Mouse (Mus musculus): ENCODE results near the gene Mxd1. TPM values are rescaled to one million over a fixed set of nuclear protein-coding genes. Genes with fewer than 3 reads are reported as not detected.

Mxd1 gene
- polyA plus RNA-seq, 2 experiments, result 18.7 to 30.3 TPM

DNA sequence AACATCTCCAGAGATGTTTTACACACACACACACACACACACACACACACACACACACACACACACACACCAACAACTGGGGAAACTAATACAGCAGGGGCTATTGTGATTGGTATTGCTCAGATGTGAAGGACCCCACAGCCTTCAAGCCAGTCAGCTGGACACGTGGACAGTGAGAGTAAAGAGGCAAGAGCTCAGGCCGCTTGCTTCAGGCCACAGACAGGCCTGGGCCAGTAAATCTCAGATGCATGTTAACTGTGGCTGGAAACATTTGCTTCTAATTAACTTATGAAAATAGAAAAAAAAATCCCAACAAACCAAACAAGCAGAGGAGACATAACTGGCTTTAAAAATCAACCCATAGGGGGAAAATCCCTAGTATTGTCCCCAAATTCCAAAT is 31.1 kb downstream of the Mxd1 start:
- H3K27ac ChIP-seq, result peak overlapping the region; percentile 95
- DNase-seq (ENCODE audit: low read depth in 3 of 3, low spot score in 3 of 3), result no peak
- H3K27me3 ChIP-seq (ENCODE audit: control insufficient read depth, insufficient read depth, low read length), result no peaks in the 10 kb centered on the region
- TF ChIP-seq EP300 (IDR thresholded peaks at IDR 0.05; ENCODE audit: low read depth) (no peak), CTCF (IDR thresholded peaks at IDR 0.05; ENCODE audit: low read depth) (no peak)
- peak overlapping the region; percentile 65; the same call in 1 of the 2 replicates for H3K4me2 ChIP-seq (ENCODE audit: low read depth)
- H3K36me3 ChIP-seq (replicated peaks; ENCODE audit: control insufficient read depth, insufficient read depth, low read depth), result no peaks in the 10 kb centered on the region
- no peak for ATAC-seq (ENCODE audit: insufficient read depth)
- H3K4me1 ChIP-seq (replicated peaks; ENCODE audit: control insufficient read depth in 2 of 2, insufficient read depth in 2 of 2, low read length in 1 of 2), result peaks cover 55 to 66% of the 10 kb centered on the region in 2 experiments
- peak overlapping the region; percentile 21 for H3K9ac ChIP-seq (replicated peaks)
- H3K4me3 ChIP-seq (ENCODE audit: insufficient read depth in 1 of 2, low read depth in 2 of 2, low read length in 2 of 2), result no peak overlapping the region
- no peaks in the 10 kb centered on the region for H3K9me3 ChIP-seq (ENCODE audit: control insufficient read depth, low read length)
- WGBS (ENCODE audit: insufficient replicate concordance), result 84% methylated on average over 2 of the region's 2 CpGs

DNA sequence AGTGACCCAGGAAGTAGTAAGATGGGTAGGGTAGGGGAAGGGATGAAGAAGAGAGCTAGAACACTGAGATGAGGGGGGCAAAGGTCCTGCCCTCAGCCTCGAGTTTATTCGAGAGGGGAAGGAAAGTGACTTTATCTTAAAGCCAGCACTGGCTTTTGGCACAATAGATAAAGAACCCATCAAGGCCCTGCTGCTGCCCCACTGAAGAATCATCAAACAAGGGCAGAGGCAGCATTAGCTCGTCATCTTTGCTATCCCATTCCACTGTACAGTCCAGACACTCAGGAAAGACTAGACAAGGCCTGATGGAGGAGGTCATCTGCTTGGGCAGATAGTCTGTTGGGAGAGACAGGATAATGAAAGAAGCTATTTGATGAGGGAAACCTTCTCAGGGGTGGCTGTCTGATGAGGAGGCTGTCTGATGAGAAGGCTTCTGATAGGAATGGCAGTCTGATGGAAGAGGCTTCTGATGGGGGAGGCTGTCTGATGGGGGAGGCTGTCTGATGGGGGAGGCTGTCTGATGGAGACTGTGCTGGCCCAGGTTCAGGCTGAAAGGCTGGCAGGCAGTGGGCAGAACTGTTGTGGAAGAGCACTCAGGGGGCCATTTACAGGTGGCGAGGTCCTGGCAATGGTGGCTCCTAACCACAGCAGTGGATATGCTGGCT is 31.7 kb downstream of the Mxd1 start:
- no peaks in the 10 kb centered on the region for H3K27me3 ChIP-seq (ENCODE audit: control insufficient read depth, insufficient read depth, low read length)
- peak overlapping the region; percentile 21 for H3K9ac ChIP-seq (replicated peaks)
- no peaks in the 10 kb centered on the region for H3K9me3 ChIP-seq (ENCODE audit: control insufficient read depth, low read length)
- no peaks in the 10 kb centered on the region for H3K36me3 ChIP-seq (replicated peaks; ENCODE audit: control insufficient read depth, insufficient read depth, low read depth)
- peaks cover 55 to 66% of the 10 kb centered on the region in 2 experiments for H3K4me1 ChIP-seq (replicated peaks; ENCODE audit: control insufficient read depth in 2 of 2, insufficient read depth in 2 of 2, low read length in 1 of 2)
- peak overlapping the region; percentile 95 for H3K27ac ChIP-seq
- H3K4me3 ChIP-seq (ENCODE audit: insufficient read depth in 1 of 2, low read depth in 2 of 2, low read length in 2 of 2), result no peak overlapping the region; a peak in 1 of 4 replicates
- peak overlapping the region; percentile 65 for H3K4me2 ChIP-seq (ENCODE audit: low read depth)
- DNase-seq (ENCODE audit: low read depth in 3 of 3, low spot score in 3 of 3), result peak; percentile 82 to 87 (median 84)
- TF ChIP-seq CTCF (IDR thresholded peaks at IDR 0.05; ENCODE audit: low read depth) (no peak), EP300 (IDR thresholded peaks at IDR 0.05; ENCODE audit: low read depth) (peak; percentile 92)
- WGBS (ENCODE audit: insufficient replicate concordance), result 19% methylated on average over 4 of the region's 4 CpGs
- ATAC-seq (ENCODE audit: insufficient read depth), result peak; percentile 53

DNA sequence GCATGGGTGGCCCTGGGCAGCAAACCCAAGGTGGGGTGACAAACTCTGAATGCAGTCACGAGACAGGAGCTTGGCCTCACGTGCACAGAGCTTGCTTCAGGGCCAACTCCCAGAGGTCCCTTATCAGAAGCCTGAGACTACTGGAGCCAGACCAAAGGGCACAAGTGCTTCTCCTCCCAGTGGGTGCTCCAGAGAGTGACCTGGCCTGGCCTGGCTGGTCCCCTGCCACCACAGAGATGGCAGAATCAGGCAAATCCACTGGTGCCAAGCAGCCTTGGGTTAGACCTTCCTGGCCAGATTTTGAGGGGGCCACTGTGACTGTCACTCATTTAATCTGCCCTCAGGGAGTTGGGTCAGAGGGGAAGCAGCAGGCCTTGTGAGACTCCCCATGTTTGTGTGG is 32.5 kb downstream of the Mxd1 start:
- ATAC-seq (ENCODE audit: insufficient read depth) (peak; percentile 55), DNase-seq (ENCODE audit: low read depth in 3 of 3, low spot score in 3 of 3) (peak; percentile 66 to 69 (median 68))
- H3K4me3 ChIP-seq (ENCODE audit: insufficient read depth in 1 of 2, low read depth in 2 of 2, low read length in 2 of 2), result no peak overlapping the region
- peaks cover 52 to 61% of the 10 kb centered on the region in 2 experiments for H3K4me1 ChIP-seq (replicated peaks; ENCODE audit: control insufficient read depth in 2 of 2, insufficient read depth in 2 of 2, low read length in 1 of 2)
- H3K9me3 ChIP-seq (ENCODE audit: control insufficient read depth, low read length), result no peaks in the 10 kb centered on the region
- H3K9ac ChIP-seq (replicated peaks), result peak overlapping the region; percentile 21
- no peaks in the 10 kb centered on the region for H3K27me3 ChIP-seq (ENCODE audit: control insufficient read depth, insufficient read depth, low read length)
- WGBS (ENCODE audit: insufficient replicate concordance), result 14% methylated on average over 2 of the region's 2 CpGs
- H3K36me3 ChIP-seq (replicated peaks; ENCODE audit: control insufficient read depth, insufficient read depth, low read depth), result no peaks in the 10 kb centered on the region
- TF ChIP-seq EP300 (IDR thresholded peaks at IDR 0.05; ENCODE audit: low read depth), result no peak
- peak; percentile 31; the same call in 1 of the 2 replicates for TF ChIP-seq CTCF (IDR thresholded peaks at IDR 0.05; ENCODE audit: low read depth)
- peak overlapping the region; percentile 65 for H3K4me2 ChIP-seq (ENCODE audit: low read depth)
- peak overlapping the region; percentile 95 for H3K27ac ChIP-seq

DNA sequence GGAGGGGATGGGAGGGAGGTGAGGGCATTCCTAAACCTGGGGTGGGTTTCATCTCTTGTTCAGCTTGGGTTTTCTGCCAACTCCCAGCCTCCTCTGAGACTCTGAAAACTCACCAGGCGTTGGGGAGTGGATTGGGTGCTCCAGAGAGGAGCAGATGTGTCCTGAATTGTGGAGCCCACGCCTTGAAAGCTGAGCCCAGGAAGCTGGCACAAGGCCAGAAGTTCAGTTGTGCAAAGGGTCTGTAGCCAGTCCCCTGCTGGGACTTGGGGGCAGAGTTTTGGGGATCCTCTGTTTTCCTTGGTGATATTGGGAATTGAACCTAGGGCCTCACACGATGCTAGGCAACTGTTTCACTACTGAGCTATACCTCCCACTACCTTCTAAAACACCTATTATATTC is 38.8 kb downstream of the Mxd1 start:
- ATAC-seq (ENCODE audit: insufficient read depth) (no peak), DNase-seq (ENCODE audit: low read depth in 3 of 3, low spot score in 3 of 3) (no peak)
- TF ChIP-seq CTCF (IDR thresholded peaks at IDR 0.05; ENCODE audit: low read depth) (no peak), EP300 (IDR thresholded peaks at IDR 0.05; ENCODE audit: low read depth) (no peak)
- 68% methylated on average over 3 of the region's 3 CpGs for WGBS (ENCODE audit: insufficient replicate concordance)
- no peaks in the 10 kb centered on the region for H3K27me3 ChIP-seq (ENCODE audit: control insufficient read depth, insufficient read depth, low read length)
- no peak overlapping the region for H3K4me3 ChIP-seq (ENCODE audit: insufficient read depth in 1 of 2, low read depth in 2 of 2, low read length in 2 of 2)
- no peak overlapping the region for H3K4me2 ChIP-seq (ENCODE audit: low read depth)
- no peak overlapping the region for H3K9ac ChIP-seq (replicated peaks)
- no peak overlapping the region for H3K27ac ChIP-seq
- H3K9me3 ChIP-seq (ENCODE audit: control insufficient read depth, low read length), result no peaks in the 10 kb centered on the region
- H3K36me3 ChIP-seq (replicated peaks; ENCODE audit: control insufficient read depth, insufficient read depth, low read depth), result no peaks in the 10 kb centered on the region
- H3K4me1 ChIP-seq (replicated peaks; ENCODE audit: control insufficient read depth in 2 of 2, insufficient read depth in 2 of 2, low read length in 1 of 2), result peaks cover 0 to 6% of the 10 kb centered on the region in 2 experiments; a peak in 2 of 4 replicates

DNA sequence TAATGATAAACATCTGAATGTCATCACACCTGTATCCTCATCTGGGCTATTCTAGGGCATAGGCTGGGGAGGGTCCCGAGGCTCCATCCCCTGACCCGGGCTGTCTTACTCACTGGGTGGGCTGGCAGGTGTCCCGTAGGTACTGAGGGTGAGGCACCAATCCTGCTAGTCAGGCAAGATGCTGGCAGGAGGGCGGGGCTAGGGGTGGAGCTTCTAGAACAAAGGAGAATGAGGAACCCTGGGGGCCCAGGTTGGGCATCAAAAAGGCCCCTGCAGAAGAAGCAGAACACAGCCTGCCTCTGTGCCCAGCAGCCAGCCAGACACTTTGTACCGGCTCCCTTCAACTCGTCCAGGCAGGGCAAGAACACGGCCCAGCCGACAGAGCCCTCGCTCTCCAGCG is 41.0 kb downstream of the Mxd1 start, which contains the start of gene Asprv1:
Asprv1 (plus strand) TSS at position 219 of the 400 bp plus-strand sequence.
- Histone ChIP-seq H3K9ac (replicated peaks) (no peak within 1 kb of the TSS), H3K36me3 (replicated peaks; ENCODE audit: control insufficient read depth, insufficient read depth, low read depth) (no peaks in the 10 kb centered on the region), H3K4me1 (replicated peaks; ENCODE audit: control insufficient read depth in 2 of 2, insufficient read depth in 2 of 2, low read length in 1 of 2) (no peaks in the 10 kb centered on the region), H3K4me2 (ENCODE audit: low read depth) (no peak within 1 kb of the TSS), H3K9me3 (ENCODE audit: control insufficient read depth, low read length) (no peaks in the 10 kb centered on the region), H3K4me3 (ENCODE audit: insufficient read depth in 1 of 2, low read depth in 2 of 2, low read length in 2 of 2) (no peak within 1 kb of the TSS), H3K27me3 (ENCODE audit: control insufficient read depth, insufficient read depth, low read length) (no peaks in the 10 kb centered on the region), H3K27ac (no peak within 1 kb of the TSS)
- TF ChIP-seq EP300 (IDR thresholded peaks at IDR 0.05; ENCODE audit: low read depth), result no peak
- TF ChIP-seq CTCF (IDR thresholded peaks at IDR 0.05; ENCODE audit: low read depth), result no peak
- 55% methylated on average over 10 of the region's 10 CpGs for WGBS (ENCODE audit: insufficient replicate concordance)
- no peak for DNase-seq (ENCODE audit: low read depth in 3 of 3, low spot score in 3 of 3)
- ATAC-seq (ENCODE audit: insufficient read depth), result no peak
